Mouse (Mus musculus): ENCODE measurements around the gene Ly6g6d.

- no peak for TF ChIP-seq POLR2A (IDR thresholded peaks at IDR 0.05; ENCODE audit: extremely low read depth, insufficient read depth, low read length)
- TF ChIP-seq CTCF (IDR thresholded peaks at IDR 0.05; ENCODE audit: extremely low read depth, insufficient read depth, low read length) = no peak
Observed at GRCm38 (mm10) chr17:35052271-35052798, 25.5 kb downstream of the Ly6g6d start.

All from cortical plate, adult 2 months (tissue).